Mouse (Mus musculus) lung, embryonic 15.5 days (tissue): ENCODE data around the gene Emp3. TPM values are rescaled to one million over a fixed set of nuclear protein-coding genes. Genes with fewer than 3 reads are reported as not detected.
"Not testable (repeated sequence)": the region's sequence is repeated elsewhere in the genome, so short reads cannot be mapped to it uniquely, and the experiment has no call there.

ENCODE experiments used
- ATAC-seq: fragments of 200-750 bp; cut with Nextera tagmentation; 2 replicates; pipeline ENCODE4 v1.8.0; 2017; ENCODE audit warnings: moderate number of reproducible peaks, borderline replicate concordance; ENCODE audit not compliant: low FRiP score, low TSS enrichment; ENCODE audit errors: extremely low read depth
- H3K27ac ChIP-seq: fragments of 300-500 bp; sonication (generic); 2 replicates; pipeline ENCODE4 v1.5.1; 2015; ENCODE audit warnings: moderate library complexity, mild to moderate bottlenecking, inconsistent platforms
- H3K27me3 ChIP-seq: fragments of 300-500 bp; sonication (generic); 2 replicates; pipeline ENCODE4 v1.6.1; 2015; ENCODE audit warnings: inconsistent platforms
- H3K36me3 ChIP-seq: fragments of 300-500 bp; sonication (generic); 2 replicates; pipeline ENCODE4 v1.6.1; 2015; ENCODE audit warnings: inconsistent platforms
- H3K4me1 ChIP-seq: fragments of 300-500 bp; sonication (generic); 2 replicates; pipeline ENCODE4 v1.6.1; 2015; ENCODE audit warnings: inconsistent platforms
- H3K4me2 ChIP-seq: fragments of 300-500 bp; sonication (generic); 2 replicates; pipeline ENCODE4 v1.6.1; 2015; ENCODE audit warnings: inconsistent platforms, mild to moderate bottlenecking, moderate library complexity
- H3K4me3 ChIP-seq: fragments of 300-500 bp; sonication (generic); 2 replicates; pipeline ENCODE4 v1.5.1; 2015; ENCODE audit warnings: mild to moderate bottlenecking, inconsistent platforms
- H3K9ac ChIP-seq: fragments of 300-500 bp; sonication (generic); 2 replicates; pipeline ENCODE4 v1.6.1; 2015; ENCODE audit warnings: inconsistent platforms
- H3K9me3 ChIP-seq: fragments of 300-500 bp; sonication (generic); 2 replicates; pipeline ENCODE4 v1.6.1; 2016; ENCODE audit warnings: inconsistent platforms
- WGBS: fragments of 180-500 bp; shearing (Covaris S2); methylation state at CpG from one replicate; pipeline ENCODE4 v1.1.7; 2015; 5-methylcytosine and 5-hydroxymethylcytosine counted together
- polyA plus RNA-seq: library from polyadenylated mRNA; unstranded; fragments of >200 nt; fragmentation: Nextera tagmentation; extraction: Ambion mirVana; gene quantifications from 2 replicates; pipeline ENCODE4 v1.2.1, GENCODE M21; 2015

The Emp3 gene
- polyA plus RNA-seq, 1 experiment from 2014 or later, result 170 TPM

DNA sequence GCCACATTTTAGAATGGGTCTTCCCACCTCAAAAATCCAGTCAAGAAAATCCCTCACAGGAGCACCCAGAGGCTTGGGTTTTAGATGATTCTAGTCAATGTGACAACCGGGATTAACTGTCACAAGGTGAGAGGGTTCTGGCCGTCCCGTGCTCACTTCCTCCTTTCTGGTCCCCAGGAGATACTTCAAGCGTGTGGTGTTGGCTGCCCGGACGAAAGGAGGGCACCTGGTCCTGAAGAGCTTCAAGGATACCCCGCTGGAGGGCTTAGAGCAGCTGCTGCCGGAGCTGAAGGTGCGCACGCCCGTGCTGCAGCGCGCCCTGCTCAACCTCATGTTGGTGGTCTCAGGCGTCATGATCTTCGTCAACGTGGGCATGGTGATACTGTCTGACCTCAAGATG, 12.1 kb downstream of the Emp3 start:
- no peak for ATAC-seq
- Histone ChIP-seq H3K27me3 (no peaks in the 10 kb centered on the region), H3K9ac (no peak overlapping the region), H3K36me3 (peaks cover 11% of the 10 kb centered on the region), H3K4me2 (no peak overlapping the region), H3K9me3 (no peaks in the 10 kb centered on the region), H3K27ac (no peak overlapping the region), H3K4me1 (no peaks in the 10 kb centered on the region), H3K4me3 (no peak overlapping the region)
- 90% methylated on average over 16 of the region's 16 CpGs for WGBS

DNA sequence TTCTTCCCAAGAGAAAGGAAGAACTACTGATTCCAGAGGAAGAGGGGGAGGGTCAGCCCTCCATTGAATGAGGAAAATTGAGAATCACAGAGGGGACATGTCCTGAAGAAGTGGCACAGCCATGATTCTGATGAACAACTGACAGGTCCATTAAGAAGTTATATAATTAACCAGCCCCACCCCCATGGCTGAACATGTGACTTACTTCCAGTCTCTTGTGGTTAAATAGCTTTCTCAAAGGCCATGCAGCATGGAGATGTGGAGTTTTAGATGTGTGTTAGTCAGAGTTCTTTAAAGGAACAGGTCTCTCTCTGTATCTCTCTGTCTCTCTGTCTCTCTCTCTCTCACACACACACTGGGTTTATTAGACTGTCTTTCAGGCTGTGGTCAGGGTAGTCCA, 12.8 kb downstream of the Emp3 start:
- H3K36me3 ChIP-seq, result peaks cover 11% of the 10 kb centered on the region
- no peak for ATAC-seq
- H3K27ac ChIP-seq, result no peak overlapping the region

DNA sequence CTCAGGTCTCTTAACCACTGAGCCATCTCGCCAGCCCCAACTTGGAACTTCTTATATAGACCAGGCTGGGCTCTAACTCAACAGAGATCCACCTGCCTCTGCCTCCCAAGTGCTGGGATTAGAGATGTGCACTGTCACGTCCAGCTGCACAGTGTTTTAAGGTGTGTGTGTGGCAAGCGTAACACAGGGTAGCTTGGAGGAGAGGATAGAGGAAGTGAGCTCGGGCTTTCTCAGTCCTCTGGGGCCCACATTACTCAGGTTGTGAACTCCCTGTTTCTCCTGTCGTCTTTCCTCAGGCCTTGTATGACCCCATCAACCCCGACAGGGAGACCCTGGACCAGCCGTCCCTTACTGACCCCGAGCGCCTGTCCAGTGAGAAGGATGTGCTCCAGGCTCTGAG, 14.6 kb downstream of the Emp3 start:
- peaks cover 11% of the 10 kb centered on the region for H3K36me3 ChIP-seq
- H3K4me3 ChIP-seq, result no peak overlapping the region
- no peaks in the 10 kb centered on the region for H3K27me3 ChIP-seq
- 81% methylated on average over 9 of the region's 9 CpGs for WGBS
- no peak overlapping the region for H3K9ac ChIP-seq
- H3K4me2 ChIP-seq, result no peak overlapping the region
- no peaks in the 10 kb centered on the region for H3K4me1 ChIP-seq
- ATAC-seq, result no peak
- H3K9me3 ChIP-seq, result no peaks in the 10 kb centered on the region
- no peak overlapping the region for H3K27ac ChIP-seq

More for the DNA sequence above, 12.8 kb downstream of the Emp3 start:
- Histone ChIP-seq H3K9me3 (no peaks in the 10 kb centered on the region), H3K9ac (no peak overlapping the region), H3K4me1 (no peaks in the 10 kb centered on the region), H3K4me2 (no peak overlapping the region), H3K4me3 (no peak overlapping the region), H3K27me3 (no peaks in the 10 kb centered on the region)

DNA sequence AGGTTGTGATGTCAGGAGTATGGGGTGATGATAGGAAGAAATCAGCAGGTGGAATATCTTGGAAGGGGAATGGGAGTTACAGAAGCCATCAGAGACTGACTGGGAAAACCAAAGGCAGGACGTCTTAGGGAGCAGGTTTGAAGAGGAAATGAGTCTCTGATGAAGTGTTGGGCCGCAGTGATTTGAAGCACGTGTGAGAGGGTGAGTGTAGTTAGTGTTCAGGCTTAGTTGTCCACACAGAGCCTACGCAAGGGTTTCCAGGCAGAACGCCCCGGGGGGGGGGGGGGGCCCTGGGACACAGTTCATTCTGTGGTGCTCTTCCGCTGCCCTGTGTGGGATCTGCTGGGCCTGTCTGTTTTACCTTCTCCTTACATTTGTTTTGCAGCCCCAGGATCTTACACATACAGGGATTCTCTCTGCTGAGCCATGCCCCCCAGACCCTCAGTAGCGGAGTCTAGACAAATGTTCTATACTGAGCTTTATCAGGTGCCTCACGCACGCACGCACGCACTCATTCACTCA, 18.7 kb downstream of the Emp3 start:
- Histone ChIP-seq H3K9me3 (no peaks in the 10 kb centered on the region), H3K4me3 (no peak overlapping the region), H3K9ac (no peak overlapping the region), H3K27ac (no peak overlapping the region), H3K27me3 (no peaks in the 10 kb centered on the region), H3K4me2 (no peak overlapping the region), H3K36me3 (0 out of 2 replicates have a peak, but pooled peaks cover 4% of the 10 kb centered on the region), H3K4me1 (peaks cover 5% of the 10 kb centered on the region)
- no peak for ATAC-seq
- 57% methylated on average over 12 of the region's 12 CpGs for WGBS

DNA sequence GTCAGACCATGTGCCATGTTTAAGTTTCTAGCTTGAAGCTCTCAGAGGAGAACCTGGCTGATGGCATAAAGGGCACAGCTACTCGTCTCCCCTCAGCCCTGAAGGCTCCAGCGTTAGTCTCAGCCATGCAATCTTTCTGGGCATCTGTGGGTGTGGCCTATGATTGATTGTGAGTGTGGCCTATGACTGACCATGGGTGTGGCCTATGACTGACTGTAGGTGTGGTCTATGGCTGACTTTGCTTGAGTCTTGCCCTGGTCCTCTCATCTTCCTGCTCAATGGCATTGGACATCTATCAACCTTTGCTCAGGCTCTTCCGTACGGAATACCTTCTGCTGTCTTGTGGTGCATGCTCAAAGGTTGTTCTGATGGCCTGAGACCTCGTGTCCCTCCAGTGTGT, 19.6 kb downstream of the Emp3 start:
- peaks cover 9% of the 10 kb centered on the region for H3K4me1 ChIP-seq
- no peaks in the 10 kb centered on the region for H3K9me3 ChIP-seq
- H3K9ac ChIP-seq, result no peak overlapping the region
- WGBS, result 56% methylated on average over 5 of the region's 5 CpGs
- no peak overlapping the region for H3K27ac ChIP-seq
- ATAC-seq, result no peak
- H3K4me2 ChIP-seq, result no peak overlapping the region
- no peak overlapping the region for H3K4me3 ChIP-seq
- no peaks in the 10 kb centered on the region for H3K27me3 ChIP-seq
- no peaks in the 10 kb centered on the region for H3K36me3 ChIP-seq

DNA sequence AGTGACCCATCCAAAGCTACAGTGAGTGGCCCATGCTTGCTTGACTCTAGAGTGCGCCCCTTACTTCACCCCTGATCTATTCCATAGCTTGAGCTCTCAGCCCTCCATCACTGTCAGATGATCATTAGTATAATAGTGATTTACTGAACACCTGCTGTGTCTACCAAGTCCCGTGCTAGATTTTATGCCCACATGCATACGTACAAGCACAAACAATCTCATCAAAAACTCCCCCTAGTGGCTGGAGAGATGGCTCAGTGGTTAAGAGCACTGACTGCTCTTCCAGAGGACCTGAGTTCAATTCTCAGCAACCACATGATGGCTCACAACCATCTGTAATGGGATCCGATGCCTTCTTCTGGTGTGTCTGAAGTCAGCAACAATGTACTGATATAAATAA, 23.1 kb downstream of the Emp3 start:
- H3K27ac ChIP-seq, H3K4me3 ChIP-seq, H3K36me3 ChIP-seq, H3K27me3 ChIP-seq, H3K9me3 ChIP-seq, ATAC-seq, H3K9ac ChIP-seq: not testable (repeated sequence)
- peaks cover 15% of the 10 kb centered on the region for H3K4me1 ChIP-seq
- 58% methylated on average over 4 of the region's 4 CpGs for WGBS
- peak overlapping the region; percentile 81 for H3K4me2 ChIP-seq

DNA sequence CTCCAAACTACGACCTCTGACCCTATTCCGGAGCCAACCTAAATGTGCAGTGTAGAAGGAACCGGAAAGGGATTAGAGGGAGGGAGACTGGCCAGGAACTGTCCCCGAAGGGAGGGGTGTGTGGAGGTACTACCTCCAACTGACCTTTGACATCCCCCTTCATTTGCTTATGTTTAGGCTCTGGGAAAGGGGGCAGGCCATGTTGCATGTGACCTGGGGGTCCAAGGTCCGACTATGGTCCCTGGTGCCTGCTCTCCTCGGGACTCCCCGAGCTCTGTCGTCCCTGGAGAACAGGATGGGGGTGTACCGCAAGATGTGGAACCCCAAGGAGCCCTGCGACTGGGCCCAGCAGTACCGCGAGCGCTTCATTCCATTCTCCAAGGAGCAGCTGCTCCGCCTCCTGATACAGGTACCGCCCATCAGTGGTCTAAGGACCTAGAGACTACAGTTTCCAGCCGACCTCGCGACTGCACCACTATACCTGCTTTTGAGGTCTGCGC, 23.9 kb downstream of the Emp3 start:
- peak; percentile 51 for ATAC-seq
- Histone ChIP-seq H3K9me3 (no peaks in the 10 kb centered on the region), H3K4me3 (peak overlapping the region; percentile 45), H3K4me1 (peaks cover 15% of the 10 kb centered on the region), H3K36me3 (no peaks in the 10 kb centered on the region), H3K9ac (peak overlapping the region; percentile 53), H3K4me2 (peak overlapping the region; percentile 81), H3K27me3 (no peaks in the 10 kb centered on the region), H3K27ac (peak overlapping the region; percentile 73)
- 2% methylated on average over 19 of the region's 19 CpGs for WGBS

DNA sequence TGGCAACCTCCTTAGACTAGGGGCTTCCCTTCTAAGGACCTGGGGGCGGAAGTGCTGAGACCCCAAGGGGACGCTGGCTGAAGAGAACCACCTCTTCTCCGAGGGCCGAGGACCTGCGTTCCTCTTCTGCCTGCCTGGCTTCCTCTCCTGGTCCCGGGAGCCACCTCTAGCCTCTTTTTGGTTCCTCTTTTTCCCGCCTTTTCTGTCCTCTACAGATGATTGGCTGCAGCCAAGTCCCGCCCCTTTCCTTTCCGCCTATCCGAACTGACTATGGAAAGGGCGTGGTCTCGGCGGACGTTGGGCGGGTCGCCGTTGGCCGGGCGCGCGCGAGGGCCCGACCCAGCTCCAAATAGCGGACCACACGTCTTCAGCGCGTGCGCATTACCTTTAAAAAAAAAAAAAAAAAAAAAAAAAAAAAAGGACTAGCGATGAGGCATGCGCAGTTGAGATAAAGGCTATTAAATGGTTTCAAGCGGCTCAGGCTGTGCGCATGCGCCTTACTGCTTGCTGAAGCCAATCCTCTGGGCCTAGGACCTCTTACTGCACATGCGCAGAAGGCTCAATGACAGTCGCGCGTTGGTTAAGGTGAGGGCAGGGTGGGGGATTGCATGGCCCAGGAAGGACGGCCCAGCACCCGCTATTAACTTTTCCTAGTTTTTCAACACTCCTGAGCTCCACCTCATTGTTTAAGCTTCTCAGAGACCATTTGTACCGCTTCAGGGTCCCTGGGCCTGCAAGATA, 24.5 kb downstream of the Emp3 start, which contains the start of the genes Syngr4 and Tmem143:
Gene Syngr4, minus strand, starts transcription at position 198 of the 741 bp plus-strand sequence.
Gene Tmem143, plus strand, starts transcription at position 425 of the 741 bp plus-strand sequence.
- Histone ChIP-seq H3K9ac (peak within 1 kb of the TSS; percentile 53), H3K4me3 (peak within 1 kb of the TSS; percentile 45), H3K9me3 (no peaks in the 10 kb centered on the region), H3K4me2 (peak within 1 kb of the TSS; percentile 81), H3K36me3 (no peaks in the 10 kb centered on the region), H3K27ac (peak within 1 kb of the TSS; percentile 73), H3K27me3 (no peaks in the 10 kb centered on the region), H3K4me1 (peaks cover 15% of the 10 kb centered on the region)
- under 1% methylated on average over 40 of the region's 40 CpGs for WGBS
- peak; percentile 90 for ATAC-seq

DNA sequence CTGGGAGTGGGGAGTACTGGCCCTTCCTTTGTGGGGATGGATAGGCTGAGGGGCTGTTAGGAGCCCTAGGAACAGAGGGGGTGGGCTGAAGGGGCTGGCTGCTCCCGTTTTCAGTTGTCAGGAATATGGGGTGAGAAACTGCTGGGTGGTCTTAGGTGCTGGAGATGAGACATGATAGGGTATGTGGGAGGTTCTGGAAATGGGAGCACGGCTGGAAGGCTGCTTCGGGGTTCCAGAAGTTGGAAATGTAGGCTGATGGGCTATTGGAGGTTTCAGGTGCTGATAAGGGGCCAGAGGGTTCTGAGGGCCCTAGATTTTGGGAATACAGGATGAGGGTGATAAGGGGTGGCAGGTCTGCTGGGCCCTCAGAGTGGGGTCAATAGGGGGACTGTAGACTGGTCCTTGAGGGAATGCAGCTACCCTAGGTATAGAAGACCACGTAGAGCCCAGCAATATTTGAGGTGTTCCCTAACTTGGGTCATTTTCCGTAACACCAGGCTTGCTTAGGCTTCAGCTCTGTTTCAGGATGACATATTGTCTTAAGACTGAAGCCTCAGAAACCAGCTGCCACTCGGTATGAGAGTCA, 25.2 kb downstream of the Emp3 start:
- Histone ChIP-seq H3K4me1 (peaks cover 15% of the 10 kb centered on the region), H3K9ac (no peak overlapping the region), H3K9me3 (no peaks in the 10 kb centered on the region), H3K4me3 (peak overlapping the region; percentile 45), H3K4me2 (peak overlapping the region; percentile 81), H3K36me3 (no peaks in the 10 kb centered on the region), H3K27me3 (no peaks in the 10 kb centered on the region), H3K27ac (peak overlapping the region; percentile 56)
- peak; percentile 17 for ATAC-seq
- 66% methylated on average over 6 of the region's 6 CpGs for whole genome bisulfite sequencing

DNA sequence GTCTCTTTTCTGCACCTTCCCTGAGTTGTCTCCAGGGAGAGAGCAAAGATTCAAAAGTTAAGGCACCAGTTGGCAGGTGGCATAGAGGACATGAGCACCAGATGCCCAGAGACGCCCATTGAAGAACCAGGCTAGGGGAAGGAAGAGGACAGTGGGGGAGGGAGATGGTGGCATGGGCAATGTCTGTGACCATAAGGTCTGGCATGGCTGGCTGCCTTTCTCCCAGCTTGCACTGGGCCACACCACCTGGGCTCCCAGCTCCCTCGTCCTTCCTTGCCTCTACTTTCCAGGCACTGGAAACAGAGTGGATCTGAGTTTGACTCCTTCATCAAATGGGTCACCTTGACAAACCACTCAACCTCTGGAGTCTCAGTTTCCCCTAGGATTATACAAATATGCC, 28.6 kb downstream of the Emp3 start:
- Histone ChIP-seq H3K9me3 (no peaks in the 10 kb centered on the region), H3K4me1 (peaks cover 12% of the 10 kb centered on the region), H3K4me2 (no peak overlapping the region), H3K27me3 (no peaks in the 10 kb centered on the region), H3K4me3 (no peak overlapping the region), H3K36me3 (no peaks in the 10 kb centered on the region), H3K9ac (no peak overlapping the region), H3K27ac (no peak overlapping the region)
- ATAC-seq, result no peak
- 87% methylated on average over 2 of the region's 2 CpGs for WGBS

DNA sequence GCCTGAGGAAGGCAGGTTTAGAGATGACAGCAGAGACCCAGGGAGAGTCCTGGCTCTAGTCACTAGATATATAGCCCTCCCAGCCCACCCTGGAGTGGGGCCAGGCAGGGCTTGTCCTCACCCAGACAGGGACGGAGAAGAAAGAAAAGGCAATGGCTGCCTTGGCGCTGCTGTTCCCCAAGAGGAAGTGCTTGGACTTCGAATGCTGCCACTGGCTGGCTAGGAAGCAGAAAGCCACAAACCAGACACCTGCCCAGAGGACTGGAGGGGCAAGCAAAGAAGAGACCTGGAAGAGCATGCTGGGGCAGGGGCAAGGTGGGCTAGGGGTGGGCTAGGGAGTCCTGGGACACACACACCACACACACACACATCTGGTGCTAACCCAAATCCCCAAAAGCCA, 34.0 kb downstream of the Emp3 start:
- H3K36me3 ChIP-seq, result peaks cover 38% of the 10 kb centered on the region
- no peak overlapping the region for H3K4me3 ChIP-seq
- H3K9ac ChIP-seq, result no peak overlapping the region
- H3K9me3 ChIP-seq, result no peaks in the 10 kb centered on the region
- no peaks in the 10 kb centered on the region for H3K27me3 ChIP-seq
- no peak for ATAC-seq
- H3K27ac ChIP-seq, result no peak overlapping the region
- WGBS, result 30% methylated on average over 3 of the region's 3 CpGs
- no peak overlapping the region for H3K4me2 ChIP-seq
- no peaks in the 10 kb centered on the region for H3K4me1 ChIP-seq

DNA sequence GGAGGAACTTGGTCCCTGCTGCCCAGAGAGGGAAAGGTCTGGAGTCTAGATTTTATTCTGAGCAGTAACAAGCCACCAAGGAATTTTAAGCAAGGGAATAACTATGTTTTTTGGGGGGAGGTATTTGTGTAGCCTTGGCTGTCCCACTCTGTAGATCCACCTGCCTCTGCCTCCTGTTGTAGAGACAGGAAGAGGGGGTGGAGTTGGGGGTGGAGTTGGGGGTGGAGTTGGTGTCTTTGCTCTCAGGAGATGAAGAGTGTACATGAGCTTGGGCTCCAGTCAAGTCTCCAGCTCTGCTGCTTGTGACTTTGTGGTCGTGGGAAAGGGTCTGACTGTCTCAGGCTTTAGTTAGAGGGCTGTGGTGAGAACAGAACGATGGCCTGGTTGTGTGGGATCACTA, 40.2 kb downstream of the Emp3 start:
- 85% methylated on average over 2 of the region's 2 CpGs for WGBS
- H3K27me3 ChIP-seq, result no peaks in the 10 kb centered on the region
- no peak for ATAC-seq
- no peak overlapping the region for H3K27ac ChIP-seq
- no peaks in the 10 kb centered on the region for H3K4me1 ChIP-seq
- no peak overlapping the region for H3K4me2 ChIP-seq
- H3K9me3 ChIP-seq, result no peaks in the 10 kb centered on the region
- H3K4me3 ChIP-seq, result no peak overlapping the region
- peaks cover 96% of the 10 kb centered on the region for H3K36me3 ChIP-seq
- no peak overlapping the region for H3K9ac ChIP-seq
